Mouse (Mus musculus) ES-E14 (cell line): Measurements from ENCODE around the gene Zbtb41.

ENCODE experiments used
- MAFK ChIP-seq: IDR thresholded peaks from 2 replicates; pipeline ENCODE4 v1.6.1; 2014; ENCODE audit warnings: mild to moderate bottlenecking, low read depth, low read length, inconsistent platforms; ENCODE audit not compliant: insufficient read depth
- ZC3H11A ChIP-seq: IDR thresholded peaks from 2 replicates; pipeline ENCODE4 v1.6.1; 2012; ENCODE audit warnings: low read depth, mild to moderate bottlenecking, inconsistent platforms, low read length, borderline replicate concordance

GRCm38 (mm10) chr1:139422941-139423340, 853 bp downstream of the Zbtb41 start:
- TF ChIP-seq ZC3H11A (no peak), MAFK (no peak)
